Mouse (Mus musculus): Measurements from ENCODE around the gene Chchd2.

DNA sequence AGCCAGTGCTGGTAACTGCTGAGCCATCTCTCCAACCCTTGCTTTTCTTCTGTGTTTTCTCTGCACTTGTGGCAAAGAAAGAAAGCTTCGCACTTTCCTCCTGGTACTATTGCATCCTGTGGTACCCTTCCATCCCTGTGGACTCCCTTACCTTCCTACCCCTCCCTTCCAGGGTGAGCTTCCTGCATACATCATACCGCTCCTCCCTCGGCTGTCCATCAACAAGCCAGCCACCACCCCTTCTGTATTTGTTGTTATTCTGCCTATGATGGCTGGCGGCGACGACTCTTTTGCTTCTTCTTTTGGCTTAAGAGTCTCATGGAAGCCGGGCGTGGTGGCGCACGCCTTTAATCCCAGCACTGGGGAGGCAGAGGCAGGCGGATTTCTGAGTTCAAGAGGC lies 12.2 kb downstream of the Chchd2 start:
- TF ChIP-seq POLR2A (IDR thresholded peaks at IDR 0.05; ENCODE audit: borderline replicate concordance, insufficient read depth, low read length) (no peak), CTCF (IDR thresholded peaks at IDR 0.05; ENCODE audit: borderline replicate concordance, insufficient read depth, low read depth, low read length) (no peak)
